Mouse (Mus musculus) neutrophil, adult 65 days (primary cell): Measurements from ENCODE around the gene Wipf1. TPM values are rescaled to one million over a fixed set of nuclear protein-coding genes. Genes with fewer than 3 reads are reported as not detected.

Experiments used
- total RNA-seq: library from RNA; stranded (reverse); gene quantifications from 2 replicates; pipeline ENCODE4 v1.2.4, GENCODE M21; 2023

The Wipf1 gene
- total RNA-seq = 151 and 191 TPM in 2 replicates

GRCm38 (mm10) chr2:73529356-73530330, at the start of gene Wipf1:
Gene Wipf1 (minus strand): TSS chr2:73529734.

GRCm38 (mm10) chr2:73386356-73387046, 143.0 kb downstream of the Wipf1 start, which contains the start of gene Gpr155:
Gene Gpr155 (minus strand): TSS chr2:73386572.

Other genes with a start within 250 kb of the Wipf1 start
- 5.5 TPM in 2 replicates for gene Scrn3, start 217.1 kb downstream of the Wipf1 start, total RNA-seq
- 36.0 and 39.0 TPM in 2 replicates for gene Cir1, start 217.0 kb downstream of the Wipf1 start, total RNA-seq
- 1.9 and 2.2 TPM in 2 replicates for gene Gpr155, start 143.2 kb downstream of the Wipf1 start, total RNA-seq
- gene Chrna1, start 50.6 kb upstream of the Wipf1 start, total RNA-seq = 0.09 and 0.16 TPM in 2 replicates
- gene Chn1, start 245.6 kb upstream of the Wipf1 start, total RNA-seq = 0.69 TPM in 1 of 2 replicates, not detected in the other